Mouse (Mus musculus): ENCODE results near the gene Syncrip. TPM values are rescaled to one million over a fixed set of nuclear protein-coding genes. Genes with fewer than 3 reads are reported as not detected.

Gene Syncrip
- polyA plus RNA-seq, 1 experiment from 2014 or later, result 60.3 TPM

- ATAC-seq (ENCODE audit: insufficient number of reproducible peaks, insufficient read depth, low FRiP score, low read depth), result no peak
- WGBS, result 86% methylated on average over 2 of the region's 2 CpGs
These were observed 72.4 kb downstream of the Syncrip start for GRCm38 (mm10) chr9:88409978-88410377.

GRCm38 (mm10) chr9:88404515-88404914 is 77.9 kb downstream of the Syncrip start:
- no peak overlapping the region for H3K9ac ChIP-seq (ENCODE audit: low read length)

More at GRCm38 (mm10) chr9:88409978-88410377, 72.4 kb downstream of the Syncrip start:
- Histone ChIP-seq H3K4me1 (ENCODE audit: control insufficient read depth in 2 of 2, insufficient read depth in 2 of 2, low read length in 2 of 2) (no peaks in the 10 kb centered on the region), H3K27me3 (ENCODE audit: control insufficient read depth, insufficient read depth, low read length) (no peaks in the 10 kb centered on the region), H3K9ac (ENCODE audit: low read length) (no peak overlapping the region), H3K9me3 (ENCODE audit: control insufficient read depth, low read length) (no peaks in the 10 kb centered on the region), H3K4me3 (ENCODE audit: control insufficient read depth in 1 of 2, insufficient read depth in 1 of 2, low read depth in 1 of 2, low read length in 2 of 2) (no peak overlapping the region), H3K27ac (replicated peaks in 1 of 2; ENCODE audit: control insufficient read depth in 1 of 2, insufficient read depth in 1 of 2, low read depth in 2 of 2, low read length in 2 of 2) (no peak overlapping the region), H3K4me2 (ENCODE audit: low read length) (no peak overlapping the region), H3K36me3 (ENCODE audit: control insufficient read depth, insufficient read depth, low read length) (peaks cover 48% of the 10 kb centered on the region)

GRCm38 (mm10) chr9:88404088-88404487 is 78.3 kb downstream of the Syncrip start:
- no peaks in the 10 kb centered on the region for H3K27me3 ChIP-seq (ENCODE audit: control insufficient read depth, insufficient read depth, low read length)
- ATAC-seq (ENCODE audit: insufficient number of reproducible peaks, insufficient read depth, low FRiP score, low read depth), result 0 out of 2 replicates have a peak, but pooled peaks have one; percentile 56
- no peaks in the 10 kb centered on the region for H3K9me3 ChIP-seq (ENCODE audit: control insufficient read depth, low read length)
- no peak overlapping the region for H3K4me2 ChIP-seq (ENCODE audit: low read length)
- no peak overlapping the region for H3K4me3 ChIP-seq (ENCODE audit: control insufficient read depth in 1 of 2, insufficient read depth in 1 of 2, low read depth in 1 of 2, low read length in 2 of 2)
- no peaks in the 10 kb centered on the region for H3K4me1 ChIP-seq (ENCODE audit: control insufficient read depth in 2 of 2, insufficient read depth in 2 of 2, low read length in 2 of 2)
- peaks cover 65% of the 10 kb centered on the region for H3K36me3 ChIP-seq (ENCODE audit: control insufficient read depth, insufficient read depth, low read length)
- 50% methylated on average over 10 of the region's 10 CpGs for WGBS
- H3K27ac ChIP-seq (replicated peaks in 1 of 2; ENCODE audit: control insufficient read depth in 1 of 2, insufficient read depth in 1 of 2, low read depth in 2 of 2, low read length in 2 of 2), result peak overlapping the region in 1 of 2 experiments; percentile 32; a peak in 1 of 4 replicates
- no peak overlapping the region for H3K9ac ChIP-seq (ENCODE audit: low read length)

More at GRCm38 (mm10) chr9:88404515-88404914, 77.9 kb downstream of the Syncrip start:
- H3K27ac ChIP-seq (replicated peaks in 1 of 2; ENCODE audit: control insufficient read depth in 1 of 2, insufficient read depth in 1 of 2, low read depth in 2 of 2, low read length in 2 of 2), result peak overlapping the region in 1 of 2 experiments; percentile 32; a peak in 1 of 4 replicates
- H3K4me1 ChIP-seq (ENCODE audit: control insufficient read depth in 2 of 2, insufficient read depth in 2 of 2, low read length in 2 of 2), result no peaks in the 10 kb centered on the region
- peaks cover 69% of the 10 kb centered on the region for H3K36me3 ChIP-seq (ENCODE audit: control insufficient read depth, insufficient read depth, low read length)
- H3K4me3 ChIP-seq (ENCODE audit: control insufficient read depth in 1 of 2, insufficient read depth in 1 of 2, low read depth in 1 of 2, low read length in 2 of 2), result no peak overlapping the region
- H3K4me2 ChIP-seq (ENCODE audit: low read length), result no peak overlapping the region
- no peaks in the 10 kb centered on the region for H3K27me3 ChIP-seq (ENCODE audit: control insufficient read depth, insufficient read depth, low read length)
- ATAC-seq (ENCODE audit: insufficient number of reproducible peaks, insufficient read depth, low FRiP score, low read depth), result no peak
- H3K9me3 ChIP-seq (ENCODE audit: control insufficient read depth, low read length), result no peaks in the 10 kb centered on the region
- 74% methylated on average over 6 of the region's 6 CpGs for WGBS

- Histone ChIP-seq H3K9ac (ENCODE audit: low read length) (no peak overlapping the region), H3K27ac (replicated peaks in 1 of 2; ENCODE audit: control insufficient read depth in 1 of 2, insufficient read depth in 1 of 2, low read depth in 2 of 2, low read length in 2 of 2) (no peak overlapping the region), H3K4me2 (ENCODE audit: low read length) (no peak overlapping the region), H3K4me3 (ENCODE audit: control insufficient read depth in 1 of 2, insufficient read depth in 1 of 2, low read depth in 1 of 2, low read length in 2 of 2) (no peak overlapping the region), H3K27me3 (ENCODE audit: control insufficient read depth, insufficient read depth, low read length) (no peaks in the 10 kb centered on the region), H3K9me3 (ENCODE audit: control insufficient read depth, low read length) (no peaks in the 10 kb centered on the region), H3K36me3 (ENCODE audit: control insufficient read depth, insufficient read depth, low read length) (peaks cover 70% of the 10 kb centered on the region), H3K4me1 (ENCODE audit: control insufficient read depth in 2 of 2, insufficient read depth in 2 of 2, low read length in 2 of 2) (no peaks in the 10 kb centered on the region)
- WGBS, result 79% methylated on average over 1 of the region's 1 CpGs
- no peak for ATAC-seq (ENCODE audit: insufficient number of reproducible peaks, insufficient read depth, low FRiP score, low read depth)
These were observed 83.9 kb downstream of the Syncrip start for GRCm38 (mm10) chr9:88398461-88398860.

Other genes starting within 250 kb of the Syncrip start
- 3.8 and 5.6 TPM in 2 replicates for gene Nt5e, start 155.4 kb downstream of the Syncrip start, polyA plus RNA-seq (2014; fragmentation: Nextera tagmentation; extraction: Ambion mirVana)
- gene Snx14, start 43.6 kb downstream of the Syncrip start, polyA plus RNA-seq (2014; fragmentation: Nextera tagmentation; extraction: Ambion mirVana), result 30.4 and 30.6 TPM in 2 replicates
- 0.94 TPM in 1 of 2 replicates, not detected in the other for gene Gm20537, start 26.0 kb downstream of the Syncrip start, polyA plus RNA-seq (2014; fragmentation: Nextera tagmentation; extraction: Ambion mirVana)
- 8.5 and 9.6 TPM in 2 replicates for gene Zfp949, start 65.4 kb upstream of the Syncrip start, polyA plus RNA-seq (2014; fragmentation: Nextera tagmentation; extraction: Ambion mirVana)
- 0.09 and 0.22 TPM in 2 replicates for gene Trim43a, start 98.3 kb upstream of the Syncrip start, polyA plus RNA-seq (2014; fragmentation: Nextera tagmentation; extraction: Ambion mirVana)
- gene Mthfsl, start 237.7 kb upstream of the Syncrip start, polyA plus RNA-seq (2014; fragmentation: Nextera tagmentation; extraction: Ambion mirVana), result 30.8 and 39.0 TPM in 2 replicates
- 0.39 TPM in 1 of 2 replicates, not detected in the other for gene Bcl2a1d, start 249.3 kb upstream of the Syncrip start, polyA plus RNA-seq (2014; fragmentation: Nextera tagmentation; extraction: Ambion mirVana)

Measured in heart, embryonic 14.5 days (tissue).